Mouse (Mus musculus) olfactory bulb, adult 2 months (tissue): ENCODE measurements around the gene Arap1. TPM values are rescaled to one million over a fixed set of nuclear protein-coding genes. Genes with fewer than 3 reads are reported as not detected.

Experiments used
- H3K27ac ChIP-seq: fragments of 200-500 bp; 2 replicates; pipeline ENCODE4 v1.5.1; 2012; ENCODE audit warnings: low read depth, low read length; ENCODE audit not compliant: insufficient read depth
- H3K4me1 ChIP-seq: fragments of 200-500 bp; 2 replicates; pipeline ENCODE4 v1.6.1; 2012; ENCODE audit warnings: low read length; ENCODE audit not compliant: control insufficient read depth, insufficient read depth
- H3K4me3 ChIP-seq: fragments of 200-500 bp; 2 replicates; pipeline ENCODE4 v1.5.1; 2012; ENCODE audit warnings: mild to moderate bottlenecking, low read depth, low read length, moderate library complexity; ENCODE audit not compliant: insufficient read depth
- CTCF ChIP-seq: fragments of 200-500 bp; IDR thresholded peaks from 2 replicates; pipeline ENCODE4 v1.5.1; 2012; ENCODE audit warnings: low read depth, mild to moderate bottlenecking, low read length, moderate library complexity; ENCODE audit not compliant: insufficient read depth
- POLR2A ChIP-seq: fragments of 200-500 bp; IDR thresholded peaks from 2 replicates; pipeline ENCODE4 v1.6.1; 2012; ENCODE audit warnings: mild to moderate bottlenecking, low read depth, low read length, moderate library complexity; ENCODE audit not compliant: insufficient read depth
- WGBS: fragments of 180-500 bp; shearing (Covaris S2); methylation state at CpG from one replicate; pipeline ENCODE4 v1.1.7; 2018; 5-methylcytosine and 5-hydroxymethylcytosine counted together
- polyA plus RNA-seq: library from polyadenylated mRNA; stranded (reverse); fragments of >200 nt; gene quantifications from 2 replicates; pipeline ENCODE4 v1.2.4, GENCODE M21; 2012; ENCODE audit warnings: low replicate concordance; ENCODE audit not compliant: missing spikeins, insufficient read depth, insufficient read length

The Arap1 gene
- polyA plus RNA-seq = not detected in 2 replicates

GRCm38 (mm10) chr7:101347767-101348270 is at the start of gene Arap1:
Gene Arap1 (plus strand): TSS chr7:101348067.
- TF ChIP-seq CTCF (no peak), POLR2A (0 out of 2 replicates have a peak, but pooled peaks have one; percentile 30)
- Histone ChIP-seq H3K4me1 (peaks cover 29% of the 10 kb centered on the region), H3K4me3 (peak within 1 kb of the TSS; percentile 50), H3K27ac (no peak within 1 kb of the TSS)
- WGBS = 2% methylated on average over 35 of the region's 35 CpGs

GRCm38 (mm10) chr7:101298375-101298774 is 49.5 kb upstream of the Arap1 start:
- no peak overlapping the region for H3K4me3 ChIP-seq
- no peak overlapping the region for H3K27ac ChIP-seq
- no peak for TF ChIP-seq CTCF
- no peak for TF ChIP-seq POLR2A
- 92% methylated on average over 3 of the region's 3 CpGs for WGBS
- peaks cover 21% of the 10 kb centered on the region for H3K4me1 ChIP-seq

- Histone ChIP-seq H3K4me3 (peak overlapping the region; percentile 70), H3K4me1 (peaks cover 19% of the 10 kb centered on the region), H3K27ac (peak overlapping the region; percentile 79)
- WGBS = 1% methylated on average over 30 of the region's 30 CpGs
- TF ChIP-seq POLR2A (no peak), CTCF (no peak)
These were observed 46.4 kb upstream of the Arap1 start for GRCm38 (mm10) chr7:101301361-101301880.

GRCm38 (mm10) chr7:101301881-101302456 is 45.9 kb upstream of the Arap1 start, which contains the start of gene Atg16l2:
Gene Atg16l2 (minus strand): TSS chr7:101302251.
- Histone ChIP-seq H3K27ac (peak within 1 kb of the TSS; percentile 79), H3K4me3 (peak within 1 kb of the TSS; percentile 70), H3K4me1 (peaks cover 14% of the 10 kb centered on the region)
- WGBS = under 1% methylated on average over 39 of the region's 39 CpGs
- TF ChIP-seq CTCF = peak; percentile 69; the same call in 1 of the 2 replicates
- peak; percentile 87 for TF ChIP-seq POLR2A

- WGBS = 25% methylated on average over 7 of the region's 7 CpGs
- Histone ChIP-seq H3K27ac (peak overlapping the region; percentile 79; the same call in 1 of the 2 replicates), H3K4me3 (peak overlapping the region; percentile 70), H3K4me1 (peaks cover 12% of the 10 kb centered on the region; the same call in 1 of the 2 replicates)
- TF ChIP-seq POLR2A (no peak), CTCF (no peak)
These were observed 45.2 kb upstream of the Arap1 start for GRCm38 (mm10) chr7:101302691-101303090.

GRCm38 (mm10) chr7:101306841-101307240 is 41.0 kb upstream of the Arap1 start:
- WGBS = 61% methylated on average over 2 of the region's 2 CpGs
- TF ChIP-seq CTCF (no peak), POLR2A (no peak)
- Histone ChIP-seq H3K4me1 (no peaks in the 10 kb centered on the region), H3K4me3 (no peak overlapping the region), H3K27ac (no peak overlapping the region)

- H3K4me1 ChIP-seq = peaks cover 15% of the 10 kb centered on the region
- TF ChIP-seq POLR2A (no peak), CTCF (no peak)
- H3K27ac ChIP-seq = peak overlapping the region; percentile 95
- WGBS = 20% methylated on average over 5 of the region's 5 CpGs
- peak overlapping the region; percentile 94 for H3K4me3 ChIP-seq
These were observed 37.9 kb upstream of the Arap1 start for GRCm38 (mm10) chr7:101309985-101310326.

- H3K27ac ChIP-seq = peak overlapping the region; percentile 95
- TF ChIP-seq CTCF (peak; percentile 100), POLR2A (peak; percentile 80)
- H3K4me3 ChIP-seq = peak overlapping the region; percentile 94
- peaks cover 19% of the 10 kb centered on the region for H3K4me1 ChIP-seq
- under 1% methylated on average over 43 of the region's 43 CpGs for WGBS
These were observed 37.4 kb upstream of the Arap1 start for GRCm38 (mm10) chr7:101310327-101311028.

- peaks cover 24% of the 10 kb centered on the region for H3K4me1 ChIP-seq
- H3K4me3 ChIP-seq = no peak overlapping the region
- no peak for TF ChIP-seq POLR2A
- no peak for TF ChIP-seq CTCF
- WGBS = 31% methylated on average over 2 of the region's 2 CpGs
- H3K27ac ChIP-seq = peak overlapping the region; percentile 46; the same call in 1 of the 2 replicates
These were observed 36.8 kb upstream of the Arap1 start for GRCm38 (mm10) chr7:101311061-101311460.
